ENCODE assay signal across 21 mouse cellular contexts in the genomic region with DNA sequence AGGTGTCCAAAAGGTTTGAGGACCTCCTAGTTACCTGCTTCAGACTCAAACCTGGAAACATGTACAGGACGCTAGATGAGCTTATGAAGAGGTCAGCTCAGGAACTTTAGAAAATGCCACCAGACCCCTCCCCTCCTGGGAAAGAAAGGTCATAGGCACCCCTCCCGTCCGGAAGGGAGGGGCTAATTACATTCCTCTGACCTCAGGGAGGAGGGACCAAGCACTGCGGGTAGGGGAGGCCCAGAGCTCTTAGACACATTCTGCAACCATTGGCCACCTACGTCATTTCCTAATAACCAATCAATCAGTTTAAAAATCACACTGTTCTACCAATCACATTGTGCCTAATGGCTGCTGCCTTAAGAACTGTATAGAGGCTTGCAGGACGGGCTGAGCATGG. TPM values are rescaled to one million over a fixed set of nuclear protein-coding genes. Genes with fewer than 3 reads are reported as not detected.
"Had no signal": no experiment of that assay in that cellular context is flagged by ENCODE, and none has a peak within 500 bp of the region (broad histone marks: within the 10 kb centered on the region; RNA-seq: fewer than 3 reads in every experiment).

No protein-coding gene starts in this region.

- H3K9ac ChIP-seq: heart, embryonic 12.5 days; hindbrain, embryonic 12.5 days; hindbrain, embryonic 14.5 days; intestine, embryonic 15.5 days; limb, embryonic 13.5 days; limb, embryonic 15.5 days; liver, embryonic 14.5 days had no signal

- H3K4me1 ChIP-seq: heart, embryonic 12.5 days; hindbrain, embryonic 10.5 days; hindbrain, embryonic 12.5 days; intestine, embryonic 15.5 days; limb, embryonic 13.5 days; limb, embryonic 15.5 days had no signal

- ATAC-seq: hindbrain, embryonic 16.5 days; inflammation-experienced regulatory T-cells, adult 6 months; intestine, embryonic 15.5 days; intestine, postnatal 0 days had no signal

- H3K4me2 ChIP-seq: heart, embryonic 12.5 days; hindbrain, embryonic 12.5 days; hindbrain, embryonic 14.5 days; intestine, embryonic 15.5 days; limb, embryonic 13.5 days; limb, embryonic 15.5 days; liver, embryonic 11.5 days had no signal

- H3K9me3 ChIP-seq: intestine, embryonic 15.5 days; limb, embryonic 15.5 days had no signal

- H3K4me3 ChIP-seq: heart, adult 2 months; heart, embryonic 12.5 days; hindbrain, embryonic 10.5 days; hindbrain, embryonic 12.5 days; intestine, embryonic 15.5 days; layer of hippocampus, adult 2 months; left cerebral cortex, adult 2 months; limb, embryonic 13.5 days; limb, embryonic 15.5 days had no signal

- H3K27me3 ChIP-seq: heart, embryonic 12.5 days; hindbrain, embryonic 12.5 days; intestine, embryonic 15.5 days; limb, embryonic 15.5 days had no signal

- H3K27ac ChIP-seq: heart, adult 2 months; hindbrain, embryonic 10.5 days; hindbrain, embryonic 12.5 days; hindbrain, embryonic 14.5 days; intestine, embryonic 15.5 days; layer of hippocampus, adult 2 months; left cerebral cortex, adult 2 months; limb, embryonic 13.5 days; limb, embryonic 15.5 days; liver, embryonic 14.5 days had no signal

- H3K36me3 ChIP-seq: heart, embryonic 12.5 days; hindbrain, embryonic 10.5 days; hindbrain, embryonic 12.5 days; intestine, embryonic 15.5 days; limb, embryonic 13.5 days; limb, embryonic 15.5 days had no signal

- DNase-seq: gastrocnemius, postnatal 14 days; heart, adult 2 months; kidney, adult 18-20 months; kidney, adult 8-10 months; kidney, postnatal 10 days; kidney, postnatal 4 days; left cerebral cortex, postnatal 4 days had no signal

RNA-seq across cellular contexts. Expression of a gene that starts 18.4 kb away (rescaled TPM):
- polyA plus RNA-seq: inflammation-experienced regulatory T-cells, adult 6 months had no signal
